Mouse (Mus musculus) lung, postnatal 0 days (tissue): ENCODE data around the gene Tbc1d9b.

Experiments used
- CTCF ChIP-seq: IDR thresholded peaks from 2 replicates; pipeline ENCODE4 v1.5.1; 2016; ENCODE audit warnings: antibody characterized with exemption, mild to moderate bottlenecking
- EP300 ChIP-seq: IDR thresholded peaks from 2 replicates; pipeline ENCODE4 v1.6.1; 2016; ENCODE audit warnings: antibody characterized with exemption, mild to moderate bottlenecking, control low read depth

GRCm38 (mm10) chr11:50106024-50106423, 25.2 kb upstream of the Tbc1d9b start:
- no peak for TF ChIP-seq CTCF
- TF ChIP-seq EP300 = no peak
